Mouse (Mus musculus) small intestine, adult 2 months (tissue): Measurements from ENCODE around the gene Agap1. TPM values are rescaled to one million over a fixed set of nuclear protein-coding genes. Genes with fewer than 3 reads are reported as not detected.
A peak's percentile ranks its signal among the peaks of the same experiment; 100 is the strongest.

Experiments used
- H3K27ac ChIP-seq: fragments of 200-500 bp; 2 replicates; pipeline ENCODE4 v1.5.1; 2012; ENCODE audit warnings: low read depth, low read length, control low read depth, inconsistent platforms; ENCODE audit not compliant: insufficient read depth
- H3K27me3 ChIP-seq: fragments of 200-500 bp; 2 replicates; pipeline ENCODE4 v1.6.1; 2012; ENCODE audit warnings: mild to moderate bottlenecking, moderate library complexity, low read length, inconsistent platforms; ENCODE audit not compliant: control insufficient read depth, insufficient read depth
- H3K36me3 ChIP-seq: fragments of 200-500 bp; 2 replicates; pipeline ENCODE4 v1.6.1; 2012; ENCODE audit warnings: mild to moderate bottlenecking, low read length, control low read depth, inconsistent platforms; ENCODE audit not compliant: control insufficient read depth, insufficient read depth
- H3K4me1 ChIP-seq: fragments of 200-500 bp; 2 replicates; pipeline ENCODE4 v1.6.1; 2012; ENCODE audit warnings: low read length, inconsistent platforms, mixed read lengths; ENCODE audit not compliant: control insufficient read depth, insufficient read depth, insufficient read length
- H3K4me3 ChIP-seq: fragments of 200-500 bp; 2 replicates; pipeline ENCODE4 v1.5.1; 2012; ENCODE audit warnings: low read depth, mild to moderate bottlenecking, control low read depth, inconsistent platforms, low read length, moderate library complexity
- CTCF ChIP-seq: fragments of 200-500 bp; IDR thresholded peaks from 2 replicates; pipeline ENCODE4 v1.5.1; 2012; ENCODE audit warnings: low read depth, mild to moderate bottlenecking, control low read depth, inconsistent platforms, low read length, moderate library complexity, mixed read lengths; ENCODE audit not compliant: insufficient replicate concordance, insufficient read length; ENCODE audit errors: extremely low read depth
- POLR2A ChIP-seq: fragments of 200-500 bp; IDR thresholded peaks from 2 replicates; pipeline ENCODE4 v1.6.1; 2012; ENCODE audit warnings: low read depth, mild to moderate bottlenecking, control low read depth, inconsistent platforms, low read length, moderate library complexity
- WGBS: fragments of 180-500 bp; shearing (Covaris S2); methylation state at CpG from one replicate; pipeline ENCODE4 v1.1.7; 2018; 5-methylcytosine and 5-hydroxymethylcytosine counted together
- polyA plus RNA-seq: library from polyadenylated mRNA; depleted of rRNA; stranded (reverse); fragments of >200 nt; gene quantifications from 2 replicates; pipeline ENCODE4 v1.2.3, GENCODE M21; 2012

Agap1 gene
- polyA plus RNA-seq, 1 experiment = 27.8 TPM

GRCm38 (mm10) chr1:89674681-89675080, 220.1 kb downstream of the Agap1 start:
- WGBS = 92% methylated on average over 9 of the region's 9 CpGs

GRCm38 (mm10) chr1:89676411-89676810, 221.8 kb downstream of the Agap1 start:
- no peak overlapping the region for H3K27ac ChIP-seq
- peaks cover 2% of the 10 kb centered on the region; the same call in 1 of the 2 replicates for H3K4me1 ChIP-seq
- H3K4me3 ChIP-seq = no peak overlapping the region
- TF ChIP-seq CTCF = peak; percentile 49; the same call in 1 of the 2 replicates
- no peak for TF ChIP-seq POLR2A
- no peaks in the 10 kb centered on the region for H3K27me3 ChIP-seq
- WGBS = 76% methylated on average over 4 of the region's 4 CpGs
- peaks cover 29% of the 10 kb centered on the region for H3K36me3 ChIP-seq

More at GRCm38 (mm10) chr1:89674681-89675080, 220.1 kb downstream of the Agap1 start:
- Histone ChIP-seq H3K4me3 (no peak overlapping the region), H3K36me3 (peaks cover 41% of the 10 kb centered on the region), H3K27ac (no peak overlapping the region), H3K27me3 (no peaks in the 10 kb centered on the region), H3K4me1 (no peaks in the 10 kb centered on the region)
- TF ChIP-seq CTCF (no peak), POLR2A (no peak)

GRCm38 (mm10) chr1:89680673-89681072, 226.1 kb downstream of the Agap1 start:
- H3K36me3 ChIP-seq = peaks cover 4% of the 10 kb centered on the region; the same call in 1 of the 2 replicates
- peaks cover 5% of the 10 kb centered on the region; the same call in 1 of the 2 replicates for H3K4me1 ChIP-seq
- H3K4me3 ChIP-seq = no peak overlapping the region
- no peak for TF ChIP-seq CTCF
- no peak for TF ChIP-seq POLR2A
- no peaks in the 10 kb centered on the region for H3K27me3 ChIP-seq
- WGBS = 79% methylated on average over 7 of the region's 7 CpGs
- no peak overlapping the region for H3K27ac ChIP-seq

- no peak overlapping the region for H3K4me3 ChIP-seq
- 93% methylated on average over 10 of the region's 10 CpGs for whole genome bisulfite sequencing
- H3K36me3 ChIP-seq = no peaks in the 10 kb centered on the region
- H3K27ac ChIP-seq = no peak overlapping the region
- H3K27me3 ChIP-seq = no peaks in the 10 kb centered on the region
- H3K4me1 ChIP-seq = no peaks in the 10 kb centered on the region
- TF ChIP-seq POLR2A = no peak
- TF ChIP-seq CTCF = no peak
Observed at GRCm38 (mm10) chr1:89688914-89689313, 234.3 kb downstream of the Agap1 start.

- H3K4me3 ChIP-seq = no peak overlapping the region
- no peaks in the 10 kb centered on the region for H3K27me3 ChIP-seq
- H3K27ac ChIP-seq = no peak overlapping the region
- no peaks in the 10 kb centered on the region for H3K4me1 ChIP-seq
- TF ChIP-seq CTCF (no peak), POLR2A (no peak)
- WGBS = 87% methylated on average over 22 of the region's 22 CpGs
- no peaks in the 10 kb centered on the region for H3K36me3 ChIP-seq
Observed at GRCm38 (mm10) chr1:89689544-89690212, 235.1 kb downstream of the Agap1 start.

- WGBS = 52% methylated on average over 1 of the region's 1 CpGs
- Histone ChIP-seq H3K27me3 (no peaks in the 10 kb centered on the region), H3K4me1 (no peaks in the 10 kb centered on the region), H3K36me3 (no peaks in the 10 kb centered on the region), H3K27ac (no peak overlapping the region), H3K4me3 (no peak overlapping the region)
- TF ChIP-seq POLR2A = no peak
- no peak for TF ChIP-seq CTCF
Observed at GRCm38 (mm10) chr1:89691096-89691495, 236.5 kb downstream of the Agap1 start.

GRCm38 (mm10) chr1:89692420-89692819, 237.8 kb downstream of the Agap1 start:
- H3K36me3 ChIP-seq = no peaks in the 10 kb centered on the region
- H3K4me1 ChIP-seq = no peaks in the 10 kb centered on the region
- no peak overlapping the region for H3K4me3 ChIP-seq
- H3K27ac ChIP-seq = no peak overlapping the region
- TF ChIP-seq CTCF = no peak
- 94% methylated on average over 12 of the region's 12 CpGs for WGBS
- H3K27me3 ChIP-seq = no peaks in the 10 kb centered on the region
